Mouse (Mus musculus) kidney, adult 11 months (tissue): ENCODE data around the gene Osmr.
"Not testable (repeated sequence)": the region's sequence is repeated elsewhere in the genome, so short reads cannot be mapped to it uniquely, and the experiment has no call there.

Source experiments
- DNase-seq: peaks from one replicate; pipeline ENCODE4 v3.0.0; 2022

Osmr gene

GRCm38 (mm10) chr15:6859781-6860180, 15.0 kb downstream of the Osmr start:
- DNase-seq = no peak

- no peak for DNase-seq
Measured at GRCm38 (mm10) chr15:6858871-6859270, 15.9 kb downstream of the Osmr start.

- DNase-seq = no peak
Measured at GRCm38 (mm10) chr15:6857270-6857905, 17.4 kb downstream of the Osmr start.

GRCm38 (mm10) chr15:6849851-6850250, 24.9 kb downstream of the Osmr start:
- no peak for DNase-seq

- DNase-seq = no peak
Measured at GRCm38 (mm10) chr15:6840199-6840598, 34.6 kb downstream of the Osmr start.

- DNase-seq = no peak
Measured at GRCm38 (mm10) chr15:6815807-6816206, 59.0 kb downstream of the Osmr start.

GRCm38 (mm10) chr15:6801212-6801611, 73.6 kb downstream of the Osmr start:
- not testable (repeated sequence) for DNase-seq

GRCm38 (mm10) chr15:6792846-6793245, 81.9 kb downstream of the Osmr start:
- no peak for DNase-seq

GRCm38 (mm10) chr15:6791648-6792047, 83.1 kb downstream of the Osmr start:
- no peak for DNase-seq

- DNase-seq = no peak
Measured at GRCm38 (mm10) chr15:6790011-6790410, 84.8 kb downstream of the Osmr start.

GRCm38 (mm10) chr15:6787236-6787635, 87.5 kb downstream of the Osmr start:
- no peak for DNase-seq

- no peak for DNase-seq
Measured at GRCm38 (mm10) chr15:6786212-6786611, 88.6 kb downstream of the Osmr start.

GRCm38 (mm10) chr15:6772265-6772664, 102.5 kb downstream of the Osmr start:
- DNase-seq = no peak
